Mouse (Mus musculus): ENCODE results near the gene Ntf3.

- TF ChIP-seq POLR2A (IDR thresholded peaks at IDR 0.05; ENCODE audit: low read depth, low read length) (no peak), MXI1 (IDR thresholded peaks at IDR 0.05; ENCODE audit: low read depth, low read length) (no peak), JUND (conservative IDR thresholded peaks at IDR 0.05; ENCODE audit: low read depth, low read length) (no peak), CTCF (conservative IDR thresholded peaks at IDR 0.05 in 1 of 2, IDR thresholded peaks at IDR 0.05 in 1 of 2; ENCODE audit: low read depth in 2 of 2, low read length in 2 of 2) (no peak), ELF1 (IDR thresholded peaks at IDR 0.05; ENCODE audit: low read depth, low read length) (no peak), POLR2AphosphoS2 (IDR thresholded peaks at IDR 0.05; ENCODE audit: low read depth, low read length) (no peak), EP300 (IDR thresholded peaks at IDR 0.05; ENCODE audit: low read length) (no peak), ZKSCAN1 (IDR thresholded peaks at IDR 0.05; ENCODE audit: borderline replicate concordance, low read depth, low read length) (no peak), TCF12 (IDR thresholded peaks at IDR 0.05; ENCODE audit: low read depth, low read length) (no peak)
Observed at GRCm38 (mm10) chr6:126172071-126172470, 5.4 kb upstream of the Ntf3 start.
